Mouse (Mus musculus) olfactory bulb, adult 2 months (tissue): ENCODE measurements around the gene Helq.

Experiments
- CTCF ChIP-seq: fragments of 200-500 bp; IDR thresholded peaks from 2 replicates; pipeline ENCODE4 v1.5.1; 2012; ENCODE audit warnings: low read depth, mild to moderate bottlenecking, low read length, moderate library complexity; ENCODE audit not compliant: insufficient read depth
- POLR2A ChIP-seq: fragments of 200-500 bp; IDR thresholded peaks from 2 replicates; pipeline ENCODE4 v1.6.1; 2012; ENCODE audit warnings: mild to moderate bottlenecking, low read depth, low read length, moderate library complexity; ENCODE audit not compliant: insufficient read depth

DNA sequence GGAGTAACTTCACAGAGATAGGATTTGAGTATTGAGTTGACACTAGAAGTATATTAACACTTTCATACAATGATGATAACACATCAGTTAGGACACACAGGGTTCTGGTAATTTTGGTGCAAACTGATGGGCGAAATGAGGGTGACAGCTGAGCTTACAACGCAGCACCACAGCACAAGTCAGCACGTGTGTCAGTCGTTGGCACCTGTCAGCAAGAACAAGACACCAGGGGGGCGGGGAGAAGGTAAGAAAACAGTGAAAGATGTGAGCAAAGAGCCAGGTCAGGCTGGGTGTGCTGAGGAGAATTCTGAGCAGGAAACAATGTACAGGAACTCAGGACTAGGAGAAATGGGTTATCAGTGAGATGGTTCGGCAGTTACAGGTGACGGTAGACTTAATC is 36.7 kb downstream of the Helq start:
- TF ChIP-seq POLR2A = no peak
- TF ChIP-seq CTCF = no peak
